Mouse (Mus musculus): Measurements from ENCODE around the gene Sox1. TPM values are rescaled to one million over a fixed set of nuclear protein-coding genes. Genes with fewer than 3 reads are reported as not detected.

The Sox1 gene
- total RNA-seq, 2 experiments from 2014 or later, result not detected

- ATAC-seq (ENCODE audit: poor library complexity, severe bottlenecking), result no peak
Observed at GRCm38 (mm10) chr8:12388390-12389115, 6.5 kb upstream of the Sox1 start.

GRCm38 (mm10) chr8:12389116-12389471, 6.0 kb upstream of the Sox1 start:
- no peak for ATAC-seq (ENCODE audit: poor library complexity, severe bottlenecking)

- no peak for ATAC-seq (ENCODE audit: poor library complexity, severe bottlenecking)
Observed at GRCm38 (mm10) chr8:12389801-12390639, 5.1 kb upstream of the Sox1 start.

GRCm38 (mm10) chr8:12390640-12391365, 4.3 kb upstream of the Sox1 start:
- ATAC-seq (ENCODE audit: poor library complexity, severe bottlenecking), result no peak

GRCm38 (mm10) chr8:12391366-12392250, 3.5 kb upstream of the Sox1 start:
- ATAC-seq (ENCODE audit: poor library complexity, severe bottlenecking), result no peak

- no peak for ATAC-seq (ENCODE audit: poor library complexity, severe bottlenecking)
Observed at GRCm38 (mm10) chr8:12392801-12393200, 2.3 kb upstream of the Sox1 start.

GRCm38 (mm10) chr8:12394385-12395000, 602 bp upstream of the Sox1 start:
- ATAC-seq (ENCODE audit: poor library complexity, severe bottlenecking), result no peak

- no peak for ATAC-seq (ENCODE audit: poor library complexity, severe bottlenecking)
Observed at GRCm38 (mm10) chr8:12396501-12397345, 1.6 kb downstream of the Sox1 start.

GRCm38 (mm10) chr8:12397346-12397925, 2.3 kb downstream of the Sox1 start:
- no peak for ATAC-seq (ENCODE audit: poor library complexity, severe bottlenecking)

GRCm38 (mm10) chr8:12398011-12398945, 3.2 kb downstream of the Sox1 start:
- no peak for ATAC-seq (ENCODE audit: poor library complexity, severe bottlenecking)

GRCm38 (mm10) chr8:12399421-12400205, 4.5 kb downstream of the Sox1 start:
- ATAC-seq (ENCODE audit: poor library complexity, severe bottlenecking), result no peak

GRCm38 (mm10) chr8:12400611-12401390, 5.7 kb downstream of the Sox1 start:
- no peak for ATAC-seq (ENCODE audit: poor library complexity, severe bottlenecking)

GRCm38 (mm10) chr8:12401391-12402270, 6.5 kb downstream of the Sox1 start:
- no peak for ATAC-seq (ENCODE audit: poor library complexity, severe bottlenecking)

- ATAC-seq (ENCODE audit: poor library complexity, severe bottlenecking), result no peak
Observed at GRCm38 (mm10) chr8:12402709-12403108, 7.6 kb downstream of the Sox1 start.

- no peak for ATAC-seq (ENCODE audit: poor library complexity, severe bottlenecking)
Observed at GRCm38 (mm10) chr8:12408020-12408419, 12.9 kb downstream of the Sox1 start.
